Mouse (Mus musculus): ENCODE measurements around the gene Tas2r143.

DNA sequence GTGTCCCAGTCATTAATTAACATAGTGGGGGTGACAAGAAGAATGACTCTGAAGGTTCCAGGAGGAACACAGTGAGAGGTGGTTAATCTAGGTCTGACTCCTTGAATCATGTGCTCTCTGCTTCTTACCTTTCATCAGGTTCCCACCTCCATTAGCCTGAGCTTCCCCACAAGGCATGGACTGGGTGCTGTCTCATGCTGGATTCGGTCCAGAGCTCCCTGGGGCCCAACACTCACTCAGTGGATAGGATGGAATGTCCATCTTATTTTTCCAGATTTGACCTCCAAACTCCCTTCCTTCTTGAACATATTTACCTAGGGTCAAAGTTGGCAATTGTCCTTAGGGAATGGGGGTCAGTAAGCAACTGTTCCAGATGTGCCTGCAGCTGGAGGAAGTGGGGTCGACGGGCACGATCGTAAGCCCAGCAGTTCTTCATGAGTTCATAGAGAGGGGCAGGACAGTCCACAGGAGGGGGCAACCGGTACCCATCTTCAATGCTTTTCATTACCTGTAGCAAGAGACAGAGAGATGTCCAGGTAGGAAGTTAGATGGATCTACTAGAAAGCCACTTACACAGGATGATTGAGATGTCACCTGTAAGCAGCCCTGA lies 39.7 kb upstream of the Tas2r143 start:
- TF ChIP-seq CTCF (conservative IDR thresholded peaks at IDR 0.05; ENCODE audit: low read length) (no peak), POU5F1 (IDR thresholded peaks at IDR 0.05; ENCODE audit: borderline replicate concordance, low read length) (no peak)

Data from E14TG2a.4 (cell line).